In the genomic region with DNA sequence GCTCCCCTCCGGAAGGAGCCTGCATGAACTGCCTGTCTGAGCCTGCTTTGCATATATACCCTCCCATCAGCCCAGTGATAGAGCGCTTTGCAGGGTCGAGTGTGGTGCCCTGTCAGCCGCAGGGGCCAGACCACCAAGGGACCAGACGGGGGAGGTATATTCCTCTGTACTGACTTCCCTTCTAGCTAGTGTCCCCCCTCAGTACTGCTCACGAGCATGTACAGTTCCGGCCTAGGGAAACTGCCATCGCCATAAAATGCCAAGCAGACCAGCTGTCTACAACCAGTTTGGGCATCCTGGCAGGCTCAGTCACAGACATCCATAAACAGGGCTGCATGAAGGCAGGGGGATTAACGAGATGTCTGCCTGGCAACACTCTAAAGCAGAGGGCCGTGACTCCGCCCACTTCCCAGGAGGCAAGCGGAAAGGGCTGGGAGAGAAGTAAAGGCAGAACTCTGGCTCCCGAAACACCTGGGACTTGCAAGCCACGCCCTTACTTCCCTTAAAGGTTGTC, we compare ENCODE assay signal across 9 mouse cellular contexts.
DNase-seq lines count a peak whose midpoint lies in the region; ATAC-seq lines count a peak whose summit lies in the region.
"Had no signal": no experiment of that assay in that cellular context is flagged by ENCODE, and none has a peak within 500 bp of the region (broad histone marks: within the 10 kb centered on the region; RNA-seq: fewer than 3 reads in every experiment).

No protein-coding gene starts in this region.

- no peak for DNase-seq in heart, embryonic 10.5 days (ENCODE audit: low spot score)
- DNase-seq in heart, postnatal 14 days = no peak
- DNase-seq in gastrocnemius, adult 8-10 months (ENCODE audit: low spot score in 2 of 2) = no peak
- DNase-seq in adrenal gland, postnatal 14 days = no peak

- peaks cover 27% of the 10 kb centered on the region for H3K4me1 ChIP-seq in heart, embryonic 10.5 days
- H3K4me1 ChIP-seq in megakaryocyte, embryonic 14.5 days = no peaks in the 10 kb centered on the region
- peaks cover 9% of the 10 kb centered on the region for H3K4me1 ChIP-seq in intestine, embryonic 16.5 days (ENCODE audit: control insufficient read depth, insufficient read depth, low read length)
- H3K4me1 ChIP-seq in neural tube, embryonic 14.5 days (ENCODE audit: control insufficient read depth, insufficient read depth, low read length) = peaks cover 11% of the 10 kb centered on the region; the same call in 1 of the 2 replicates

- H3K4me3 ChIP-seq in heart, embryonic 10.5 days = peak overlapping the region; percentile 56
- H3K4me3 ChIP-seq in megakaryocyte, embryonic 14.5 days (replicated peaks) = peak overlapping the region; percentile 12
- H3K4me3 ChIP-seq in intestine, embryonic 16.5 days (ENCODE audit: low read length) = peak overlapping the region; percentile 22
- 0 out of 2 replicates have a peak overlapping the region, but pooled peaks have one; percentile 6 for H3K4me3 ChIP-seq in neural tube, embryonic 14.5 days (ENCODE audit: low read depth, low read length)
- H3K4me3 ChIP-seq: erythroblast, embryonic 14.5 days had no signal

- intact Hi-C loops in heart, postnatal 14 days (cut with DNase I) = no loop called here

- no peaks in the 10 kb centered on the region for H3K27me3 ChIP-seq in heart, embryonic 10.5 days (ENCODE audit: insufficient read depth, poor library complexity, severe bottlenecking)
- H3K27me3 ChIP-seq in megakaryocyte, embryonic 14.5 days (replicated peaks) = no peaks in the 10 kb centered on the region
- H3K27me3 ChIP-seq in intestine, embryonic 16.5 days (replicated peaks; ENCODE audit: control insufficient read depth, insufficient read depth, low read length) = no peaks in the 10 kb centered on the region
- H3K27me3 ChIP-seq in neural tube, embryonic 14.5 days (ENCODE audit: control insufficient read depth, insufficient read depth, low read length) = no peaks in the 10 kb centered on the region

- H3K36me3 ChIP-seq in heart, embryonic 10.5 days = no peaks in the 10 kb centered on the region
- no peaks in the 10 kb centered on the region for H3K36me3 ChIP-seq in megakaryocyte, embryonic 14.5 days (replicated peaks; ENCODE audit: low read length)
- no peaks in the 10 kb centered on the region for H3K36me3 ChIP-seq in intestine, embryonic 16.5 days (ENCODE audit: control insufficient read depth, insufficient read depth, low read length)
- no peaks in the 10 kb centered on the region for H3K36me3 ChIP-seq in neural tube, embryonic 14.5 days (ENCODE audit: control insufficient read depth, insufficient read depth, low read length)

- H3K9ac ChIP-seq in intestine, embryonic 16.5 days (ENCODE audit: low read depth, low read length) = peak overlapping the region; percentile 50
- peak overlapping the region; percentile 37; the same call in 1 of the 2 replicates for H3K9ac ChIP-seq in neural tube, embryonic 14.5 days (replicated peaks; ENCODE audit: low read depth, low read length)

- WGBS in heart, embryonic 10.5 days = 3% methylated on average over 14 of the region's 14 CpGs
- WGBS in intestine, embryonic 16.5 days = 8% methylated on average over 14 of the region's 14 CpGs
- 4% methylated on average over 14 of the region's 14 CpGs for WGBS in neural tube, embryonic 14.5 days

- peak overlapping the region; percentile 50 for H3K4me2 ChIP-seq in intestine, embryonic 16.5 days (ENCODE audit: low read depth, low read length)
- H3K4me2 ChIP-seq in neural tube, embryonic 14.5 days (ENCODE audit: low read depth, low read length) = peak overlapping the region; percentile 44

- no peaks in the 10 kb centered on the region for H3K9me3 ChIP-seq in heart, embryonic 10.5 days
- no peaks in the 10 kb centered on the region for H3K9me3 ChIP-seq in megakaryocyte, embryonic 14.5 days
- H3K9me3 ChIP-seq in intestine, embryonic 16.5 days (ENCODE audit: control insufficient read depth, low read length) = no peaks in the 10 kb centered on the region
- H3K9me3 ChIP-seq in neural tube, embryonic 14.5 days (ENCODE audit: control insufficient read depth, low read length) = no peaks in the 10 kb centered on the region

- H3K27ac ChIP-seq in heart, embryonic 10.5 days = peak overlapping the region; percentile 69
- H3K27ac ChIP-seq in intestine, embryonic 16.5 days (ENCODE audit: low read length) = no peak overlapping the region
- H3K27ac ChIP-seq in neural tube, embryonic 14.5 days (ENCODE audit: low read depth, low read length) = peak overlapping the region; percentile 49

- ATAC-seq in megakaryocyte, adult 5-6 weeks (ENCODE audit: poor library complexity, severe bottlenecking) = no peak
- peak; percentile 65 for ATAC-seq in intestine, embryonic 16.5 days
- peak; percentile 86 for ATAC-seq in neural tube, embryonic 14.5 days (ENCODE audit: low read depth)

Comparison
In these comparisons a context has a peak if more than half of its experiments do, and no peak if none do; other contexts are left out.
1. H3K4me3 ChIP-seq: peak in every context shown above with its lines; median percentile 56 in heart, embryonic 10.5 days; 22 in intestine, embryonic 16.5 days; 12 in megakaryocyte, embryonic 14.5 days; 6 in neural tube, embryonic 14.5 days.